Mouse (Mus musculus): ENCODE measurements around the gene Sdk2. TPM values are rescaled to one million over a fixed set of nuclear protein-coding genes. Genes with fewer than 3 reads are reported as not detected.

The Sdk2 gene
- polyA plus RNA-seq (2016; fragmentation: Nextera tagmentation; extraction: Ambion mirVana) = 1.1 TPM in 2 replicates

DNA sequence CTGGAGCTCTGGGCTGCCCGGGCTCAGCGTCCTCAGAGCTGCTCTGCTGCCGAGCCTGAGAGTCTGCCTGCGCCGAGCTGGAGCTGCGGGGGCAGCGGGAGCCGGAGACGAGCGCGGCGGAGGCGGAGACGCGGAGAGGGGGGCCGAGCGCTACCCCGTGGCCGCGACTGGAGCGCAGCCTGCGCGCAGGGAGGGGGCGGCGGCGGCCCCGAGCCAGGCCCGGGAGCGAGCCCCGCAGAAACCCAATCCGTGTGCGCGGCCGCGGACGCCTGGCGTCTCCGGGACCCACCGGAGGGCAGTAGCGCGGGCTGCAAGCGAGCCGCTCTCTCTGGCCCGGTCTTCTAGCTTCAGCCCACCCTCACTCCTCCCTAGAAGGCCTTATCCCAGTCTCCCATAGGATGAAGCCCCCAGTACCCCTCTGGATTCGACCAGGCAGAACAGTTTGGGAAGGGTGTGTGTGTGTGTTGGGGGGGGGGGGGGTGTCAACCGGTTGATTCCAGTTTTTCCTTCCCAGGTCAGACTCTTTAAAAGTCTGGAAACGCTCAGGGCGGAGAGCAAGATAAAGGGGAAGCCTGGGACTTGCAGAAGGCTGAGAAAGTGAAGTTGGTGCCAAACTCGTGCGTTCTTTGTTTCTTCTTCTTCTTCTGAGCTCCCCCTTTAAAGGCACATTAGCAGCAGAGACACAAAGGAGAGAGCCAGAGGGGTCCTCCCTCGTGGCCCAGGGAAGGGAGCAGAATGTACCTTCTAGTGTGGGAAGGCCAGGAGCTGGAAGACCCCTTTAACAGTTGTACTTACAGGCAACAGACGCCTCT is at the start of gene Sdk2:
TSS of gene Sdk2 (minus strand) at position 96 of the 812 bp plus-strand sequence.
- H3K9me3 ChIP-seq (replicated peaks) = no peaks in the 10 kb centered on the region
- peak within 1 kb of the TSS; percentile 51 for H3K4me3 ChIP-seq
- peaks cover 85% of the 10 kb centered on the region for H3K27me3 ChIP-seq (replicated peaks)
- peak within 1 kb of the TSS; percentile 31; the same call in 1 of the 2 replicates for H3K9ac ChIP-seq
- ATAC-seq = peak; percentile 36; the same call in 1 of the 2 replicates
- peak within 1 kb of the TSS; percentile 65 for H3K4me2 ChIP-seq
- peak within 1 kb of the TSS; percentile 72 for H3K27ac ChIP-seq
- no peaks in the 10 kb centered on the region for H3K36me3 ChIP-seq
- peaks cover 4% of the 10 kb centered on the region; the same call in 1 of the 2 replicates for H3K4me1 ChIP-seq
- 3% methylated on average over 52 of the region's 52 CpGs for WGBS (ENCODE audit: insufficient replicate concordance)

- Histone ChIP-seq H3K9ac (no peak overlapping the region), H3K4me2 (no peak overlapping the region), H3K27ac (no peak overlapping the region), H3K4me1 (no peaks in the 10 kb centered on the region), H3K9me3 (replicated peaks) (no peaks in the 10 kb centered on the region), H3K36me3 (no peaks in the 10 kb centered on the region), H3K4me3 (no peak overlapping the region), H3K27me3 (replicated peaks) (0 out of 2 replicates have a peak, but pooled peaks cover 6% of the 10 kb centered on the region)
- ATAC-seq = no peak
- 67% methylated on average over 13 of the region's 13 CpGs for WGBS (ENCODE audit: insufficient replicate concordance)
Observed at GRCm38 (mm10) chr11:114115077-114115476, 48.2 kb upstream of the Sdk2 start.

- H3K9ac ChIP-seq = no peak overlapping the region
- H3K4me2 ChIP-seq = no peak overlapping the region
- no peaks in the 10 kb centered on the region for H3K9me3 ChIP-seq (replicated peaks)
- WGBS (ENCODE audit: insufficient replicate concordance) = 67% methylated on average over 12 of the region's 12 CpGs
- H3K27me3 ChIP-seq (replicated peaks) = 0 out of 2 replicates have a peak, but pooled peaks cover 6% of the 10 kb centered on the region
- ATAC-seq = no peak
- no peak overlapping the region for H3K4me3 ChIP-seq
- no peak overlapping the region for H3K27ac ChIP-seq
- no peaks in the 10 kb centered on the region for H3K36me3 ChIP-seq
- H3K4me1 ChIP-seq = no peaks in the 10 kb centered on the region
Observed at GRCm38 (mm10) chr11:114114674-114115073, 47.8 kb upstream of the Sdk2 start.

DNA sequence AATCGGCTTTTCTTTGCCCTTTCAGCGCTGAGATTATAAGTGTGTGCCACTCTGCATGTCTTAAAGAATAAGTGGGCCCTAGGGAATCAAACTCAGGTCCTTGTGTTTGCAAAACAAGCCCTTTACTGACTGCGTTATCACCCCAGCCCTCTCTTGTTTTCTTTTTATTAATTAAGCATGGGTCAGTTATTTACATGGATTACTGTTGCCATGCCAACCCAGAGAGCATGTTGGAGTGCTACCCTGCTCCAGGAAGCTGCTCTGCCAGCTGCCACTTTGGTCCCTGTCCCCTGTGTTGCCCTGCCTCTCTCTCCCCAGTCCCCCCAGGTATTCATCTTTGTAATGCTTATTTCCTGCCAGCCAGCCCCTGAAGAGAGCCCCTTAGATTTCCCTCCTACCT is 44.0 kb upstream of the Sdk2 start:
- 41% methylated on average over 3 of the region's 3 CpGs for WGBS (ENCODE audit: insufficient replicate concordance)
- no peaks in the 10 kb centered on the region for H3K4me1 ChIP-seq
- H3K4me3 ChIP-seq = no peak overlapping the region
- no peak overlapping the region for H3K4me2 ChIP-seq
- H3K9ac ChIP-seq = no peak overlapping the region
- H3K9me3 ChIP-seq (replicated peaks) = no peaks in the 10 kb centered on the region
- no peak for ATAC-seq
- H3K27ac ChIP-seq = no peak overlapping the region
- H3K27me3 ChIP-seq (replicated peaks) = 0 out of 2 replicates have a peak, but pooled peaks cover 6% of the 10 kb centered on the region
- no peaks in the 10 kb centered on the region for H3K36me3 ChIP-seq

DNA sequence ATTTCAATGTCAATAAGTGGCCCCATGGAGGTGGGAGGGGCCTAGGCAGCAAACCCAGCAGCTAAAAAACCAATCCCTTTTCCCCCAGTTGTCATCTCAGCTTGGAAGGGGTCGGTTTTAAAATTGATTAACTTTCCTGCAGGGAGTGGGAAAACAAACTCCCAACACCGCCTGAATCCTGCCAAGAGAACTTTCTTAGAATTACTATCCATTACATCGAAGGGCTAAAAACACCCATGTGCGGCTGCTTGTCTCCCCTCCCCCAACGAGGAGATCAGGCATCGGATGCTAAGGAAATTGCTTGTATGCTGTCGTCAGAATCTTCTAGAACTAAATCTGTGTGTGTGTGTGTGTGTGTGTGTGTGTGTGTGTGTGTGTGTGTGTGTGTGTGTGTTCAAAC is 26.8 kb upstream of the Sdk2 start:
- Histone ChIP-seq H3K36me3 (no peaks in the 10 kb centered on the region), H3K9ac (no peak overlapping the region), H3K4me1 (no peaks in the 10 kb centered on the region), H3K9me3 (replicated peaks) (no peaks in the 10 kb centered on the region), H3K27ac (no peak overlapping the region), H3K4me2 (no peak overlapping the region), H3K27me3 (replicated peaks) (no peaks in the 10 kb centered on the region), H3K4me3 (no peak overlapping the region)
- no peak for ATAC-seq
- 61% methylated on average over 7 of the region's 7 CpGs for WGBS (ENCODE audit: insufficient replicate concordance)

DNA sequence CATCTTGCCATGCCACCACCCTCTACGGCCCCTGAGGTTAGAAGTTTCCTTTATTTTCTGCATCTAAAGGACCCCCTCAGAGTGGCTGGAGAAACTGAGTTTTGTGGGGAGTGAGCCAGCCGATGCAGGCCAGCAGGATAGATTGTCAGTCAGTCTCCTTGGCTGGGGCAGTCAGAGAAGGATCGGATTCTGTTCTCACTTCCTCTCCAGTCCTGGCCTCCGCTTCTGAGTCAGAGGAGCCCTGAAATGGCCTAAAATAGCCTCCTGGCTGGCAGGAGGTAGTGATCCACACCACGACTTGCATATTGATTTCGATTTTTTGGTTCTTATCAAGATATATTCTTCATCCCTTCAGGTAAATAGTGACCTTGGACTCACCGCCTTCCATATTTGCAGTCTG is 26.3 kb upstream of the Sdk2 start:
- Histone ChIP-seq H3K4me1 (no peaks in the 10 kb centered on the region), H3K4me2 (no peak overlapping the region), H3K9ac (no peak overlapping the region), H3K36me3 (no peaks in the 10 kb centered on the region), H3K27ac (no peak overlapping the region), H3K27me3 (replicated peaks) (no peaks in the 10 kb centered on the region), H3K9me3 (replicated peaks) (no peaks in the 10 kb centered on the region), H3K4me3 (no peak overlapping the region)
- ATAC-seq = no peak
- WGBS (ENCODE audit: insufficient replicate concordance) = 38% methylated on average over 7 of the region's 7 CpGs

DNA sequence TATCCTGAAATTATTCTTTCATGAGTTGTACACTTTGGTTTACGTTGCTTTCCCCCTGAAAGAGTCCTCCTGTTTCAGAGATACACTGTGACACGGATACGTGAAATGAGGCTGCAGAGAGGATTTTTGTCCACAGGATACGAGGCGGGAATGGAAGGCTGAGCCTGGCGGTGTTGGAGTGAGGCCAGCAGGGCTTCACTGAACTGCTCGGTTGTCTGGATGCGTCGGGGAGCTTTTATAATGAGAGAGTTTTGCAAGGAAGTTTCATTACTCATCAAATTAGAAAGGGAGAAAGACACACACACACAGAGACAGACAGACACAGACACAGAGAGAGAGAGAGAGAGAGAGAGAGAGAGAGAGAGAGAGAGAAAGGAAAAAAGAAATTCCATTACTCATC is 13.8 kb upstream of the Sdk2 start:
- H3K27me3 ChIP-seq (replicated peaks) = no peaks in the 10 kb centered on the region
- WGBS (ENCODE audit: insufficient replicate concordance) = 71% methylated on average over 9 of the region's 9 CpGs
- no peak for ATAC-seq

GRCm38 (mm10) chr11:114072644-114073043 is 5.8 kb upstream of the Sdk2 start:
- Histone ChIP-seq H3K9ac (no peak overlapping the region), H3K27me3 (replicated peaks) (peaks cover 33% of the 10 kb centered on the region), H3K4me3 (no peak overlapping the region; the same call in 1 of the 2 replicates), H3K9me3 (replicated peaks) (no peaks in the 10 kb centered on the region), H3K4me1 (no peaks in the 10 kb centered on the region), H3K27ac (no peak overlapping the region), H3K4me2 (peak overlapping the region; percentile 25), H3K36me3 (no peaks in the 10 kb centered on the region)
- 54% methylated on average over 10 of the region's 10 CpGs for WGBS (ENCODE audit: insufficient replicate concordance)
- ATAC-seq = no peak

More for the DNA sequence above, 13.8 kb upstream of the Sdk2 start:
- H3K4me1 ChIP-seq = no peaks in the 10 kb centered on the region
- H3K4me2 ChIP-seq = no peak overlapping the region
- H3K9ac ChIP-seq = no peak overlapping the region
- no peaks in the 10 kb centered on the region for H3K36me3 ChIP-seq
- H3K9me3 ChIP-seq (replicated peaks) = no peaks in the 10 kb centered on the region
- H3K27ac ChIP-seq = no peak overlapping the region
- no peak overlapping the region for H3K4me3 ChIP-seq

- WGBS (ENCODE audit: insufficient replicate concordance) = 23% methylated on average over 8 of the region's 8 CpGs
Observed at GRCm38 (mm10) chr11:114071998-114072397, 5.2 kb upstream of the Sdk2 start.

GRCm38 (mm10) chr11:114070881-114071280 is 4.0 kb upstream of the Sdk2 start:
- Histone ChIP-seq H3K9me3 (replicated peaks) (no peaks in the 10 kb centered on the region), H3K9ac (no peak overlapping the region), H3K4me1 (no peaks in the 10 kb centered on the region), H3K27me3 (replicated peaks) (peaks cover 50% of the 10 kb centered on the region), H3K27ac (no peak overlapping the region), H3K4me3 (no peak overlapping the region), H3K4me2 (no peak overlapping the region), H3K36me3 (no peaks in the 10 kb centered on the region)
- no peak for ATAC-seq
- 51% methylated on average over 6 of the region's 6 CpGs for WGBS (ENCODE audit: insufficient replicate concordance)

More at GRCm38 (mm10) chr11:114071998-114072397, 5.2 kb upstream of the Sdk2 start:
- Histone ChIP-seq H3K4me1 (no peaks in the 10 kb centered on the region), H3K36me3 (no peaks in the 10 kb centered on the region), H3K9me3 (replicated peaks) (no peaks in the 10 kb centered on the region), H3K27ac (no peak overlapping the region), H3K9ac (no peak overlapping the region), H3K4me3 (no peak overlapping the region), H3K27me3 (replicated peaks) (peaks cover 39% of the 10 kb centered on the region), H3K4me2 (peak overlapping the region; percentile 25)
- no peak for ATAC-seq

GRCm38 (mm10) chr11:114070131-114070530 is 3.3 kb upstream of the Sdk2 start:
- Histone ChIP-seq H3K4me2 (no peak overlapping the region), H3K4me3 (no peak overlapping the region), H3K36me3 (no peaks in the 10 kb centered on the region), H3K4me1 (no peaks in the 10 kb centered on the region), H3K27me3 (replicated peaks) (peaks cover 58% of the 10 kb centered on the region), H3K27ac (no peak overlapping the region), H3K9ac (no peak overlapping the region), H3K9me3 (replicated peaks) (no peaks in the 10 kb centered on the region)
- 59% methylated on average over 8 of the region's 8 CpGs for WGBS (ENCODE audit: insufficient replicate concordance)
- ATAC-seq = no peak

DNA sequence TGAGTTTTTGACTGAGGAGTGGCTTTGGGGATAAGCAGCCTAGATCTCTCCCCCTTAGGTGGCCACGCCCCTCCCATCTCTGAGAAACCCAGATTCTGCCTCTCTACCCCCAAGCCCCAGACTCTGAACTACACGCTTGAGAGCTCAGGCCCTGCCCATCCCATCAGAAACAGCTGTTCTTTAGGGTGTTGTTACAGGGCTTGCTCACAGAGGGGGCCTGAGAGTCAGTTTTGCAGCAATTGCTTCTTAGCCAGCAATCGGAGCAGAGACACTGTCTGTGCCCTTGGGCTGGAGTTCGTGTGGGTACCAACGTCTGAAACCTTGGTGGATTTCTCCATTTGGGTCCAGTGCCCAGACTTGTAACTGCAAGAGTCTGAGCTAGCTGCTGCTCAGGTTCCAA is 1.5 kb upstream of the Sdk2 start:
- H3K4me3 ChIP-seq = no peak overlapping the region
- H3K27me3 ChIP-seq (replicated peaks) = peaks cover 75% of the 10 kb centered on the region
- no peak for ATAC-seq
- H3K9ac ChIP-seq = no peak overlapping the region
- peaks cover 4% of the 10 kb centered on the region; the same call in 1 of the 2 replicates for H3K4me1 ChIP-seq
- H3K27ac ChIP-seq = no peak overlapping the region
- no peak overlapping the region for H3K4me2 ChIP-seq
- H3K9me3 ChIP-seq (replicated peaks) = no peaks in the 10 kb centered on the region
- no peaks in the 10 kb centered on the region for H3K36me3 ChIP-seq
- 8% methylated on average over 5 of the region's 5 CpGs for WGBS (ENCODE audit: insufficient replicate concordance)

All from liver, embryonic 12.5 days (tissue).